Mouse (Mus musculus): ENCODE measurements around the gene Mkrn2. TPM values are rescaled to one million over a fixed set of nuclear protein-coding genes. Genes with fewer than 3 reads are reported as not detected.

Mkrn2 gene
- total RNA-seq, 1 experiment: 22.0 TPM

DNA sequence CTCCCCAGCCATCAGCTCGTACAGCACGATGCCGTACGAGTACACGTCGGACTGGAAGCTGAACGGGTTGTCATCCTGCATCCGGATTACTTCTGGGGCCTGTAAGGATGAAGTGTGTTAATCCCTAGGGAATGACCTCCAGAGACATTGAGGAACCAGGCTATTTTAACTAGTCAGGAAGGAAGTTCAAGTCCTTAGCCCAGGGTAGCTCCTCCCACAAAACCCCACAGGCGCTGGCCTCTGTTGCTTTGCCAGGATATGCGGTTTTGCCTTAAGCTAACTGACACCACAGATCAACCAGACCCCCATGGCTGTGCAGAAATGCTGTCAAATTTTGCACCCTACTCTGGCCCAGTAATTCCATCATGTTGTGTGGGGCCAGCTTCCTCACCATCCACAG lies 18.1 kb downstream of the Mkrn2 start:
- Histone ChIP-seq H3K36me3 (ENCODE audit: control insufficient read depth, insufficient read depth, low read length, poor library complexity, severe bottlenecking) (peaks cover 60% of the 10 kb centered on the region), H3K9me3 (ENCODE audit: control insufficient read depth, insufficient read depth, low read depth, low read length) (no peaks in the 10 kb centered on the region), H3K9ac (ENCODE audit: insufficient read depth, low read depth, low read length, poor library complexity, severe bottlenecking) (no peak overlapping the region; the same call in 1 of the 2 replicates), H3K4me3 (ENCODE audit: insufficient read depth in 1 of 2, low read depth in 1 of 2, low read length in 2 of 2, poor library complexity in 1 of 2, severe bottlenecking in 1 of 2) (no peak overlapping the region), H3K4me1 (ENCODE audit: control insufficient read depth in 2 of 2, insufficient read depth in 2 of 2, low read length in 2 of 2, poor library complexity in 1 of 2) (no peaks in the 10 kb centered on the region), H3K27ac (ENCODE audit: insufficient read depth, low read depth, low read length, poor library complexity, severe bottlenecking) (no peak overlapping the region)
- no peak for TF ChIP-seq ZNF384 (IDR thresholded peaks at IDR 0.05; ENCODE audit: low read depth, low read length)
- TF ChIP-seq ZC3H11A (IDR thresholded peaks at IDR 0.05; ENCODE audit: borderline replicate concordance, low read depth, low read length): no peak
- TF ChIP-seq HCFC1 (IDR thresholded peaks at IDR 0.05; ENCODE audit: borderline replicate concordance, insufficient read depth, low read length): no peak
- in situ Hi-C loops (cut with MboI; ENCODE audit: low sequenced_read_pairs in 2 of 2, unreplicated experiment in 2 of 2): no loop called here
- DNase-seq (ENCODE audit: low read depth, low spot score): no peak

DNA sequence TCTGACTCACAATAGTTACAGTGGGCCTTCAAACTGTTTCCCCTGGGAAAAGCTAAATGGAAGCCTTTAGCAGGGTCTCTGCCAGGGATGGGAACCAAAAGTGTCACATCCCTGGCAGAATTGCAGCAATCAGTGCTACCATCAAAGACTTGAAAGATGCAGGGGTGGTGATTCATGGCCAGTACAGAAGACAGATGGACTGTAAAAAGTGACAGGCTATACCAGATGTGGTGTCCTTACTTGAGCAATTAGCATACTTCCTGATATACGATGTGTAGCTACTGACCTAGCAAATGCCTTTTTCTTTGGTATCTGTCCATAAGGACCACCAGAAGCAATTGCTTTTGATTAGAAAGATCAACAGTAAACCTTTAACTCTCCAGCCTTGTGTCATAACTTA lies 19.2 kb downstream of the Mkrn2 start:
- H3K36me3 ChIP-seq (ENCODE audit: control insufficient read depth, insufficient read depth, low read length, poor library complexity, severe bottlenecking): peaks cover 65% of the 10 kb centered on the region
- H3K9me3 ChIP-seq (ENCODE audit: control insufficient read depth, insufficient read depth, low read depth, low read length): no peaks in the 10 kb centered on the region
- no peak overlapping the region for H3K27ac ChIP-seq (ENCODE audit: insufficient read depth, low read depth, low read length, poor library complexity, severe bottlenecking)
- no peaks in the 10 kb centered on the region for H3K4me1 ChIP-seq (ENCODE audit: control insufficient read depth in 2 of 2, insufficient read depth in 2 of 2, low read length in 2 of 2, poor library complexity in 1 of 2)
- in situ Hi-C loops (cut with MboI; ENCODE audit: low sequenced_read_pairs in 2 of 2, unreplicated experiment in 2 of 2): no loop called here
- TF ChIP-seq CHD2 (IDR thresholded peaks at IDR 0.05; ENCODE audit: low read depth, low read length): no peak
- TF ChIP-seq ZNF384 (IDR thresholded peaks at IDR 0.05; ENCODE audit: low read depth, low read length): no peak
- TF ChIP-seq HCFC1 (IDR thresholded peaks at IDR 0.05; ENCODE audit: borderline replicate concordance, insufficient read depth, low read length): no peak
- no peak for TF ChIP-seq ZC3H11A (IDR thresholded peaks at IDR 0.05; ENCODE audit: borderline replicate concordance, low read depth, low read length)
- no peak for TF ChIP-seq MAFK (IDR thresholded peaks at IDR 0.05; ENCODE audit: insufficient read depth, low read depth, low read length)
- no peak overlapping the region for H3K9ac ChIP-seq (ENCODE audit: insufficient read depth, low read depth, low read length, poor library complexity, severe bottlenecking)
- no peak overlapping the region for H3K4me3 ChIP-seq (ENCODE audit: insufficient read depth in 1 of 2, low read depth in 1 of 2, low read length in 2 of 2, poor library complexity in 1 of 2, severe bottlenecking in 1 of 2)
- no peak for DNase-seq (ENCODE audit: low read depth, low spot score)

DNA sequence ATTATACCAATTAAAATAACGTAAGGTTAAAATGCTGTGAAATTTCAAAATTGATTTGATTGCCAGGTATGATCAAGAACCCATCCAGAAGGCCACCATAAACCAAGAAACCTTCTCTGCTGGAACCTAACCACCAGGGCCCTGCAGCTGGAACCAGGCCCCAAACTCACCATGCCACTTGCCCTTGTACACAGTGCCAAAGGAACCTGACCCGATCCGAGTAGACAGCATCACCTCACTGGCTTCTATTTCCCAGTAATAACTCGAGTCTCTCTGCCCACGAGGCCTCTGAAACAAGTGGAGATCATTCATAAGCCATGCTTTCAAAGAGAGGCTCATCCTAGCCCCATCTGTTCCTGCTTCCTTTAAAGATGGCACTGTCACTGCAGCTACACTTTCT lies 24.4 kb downstream of the Mkrn2 start:
- DNase-seq (ENCODE audit: low read depth, low spot score): no peak
- Histone ChIP-seq H3K27ac (ENCODE audit: insufficient read depth, low read depth, low read length, poor library complexity, severe bottlenecking) (no peak overlapping the region), H3K9ac (ENCODE audit: insufficient read depth, low read depth, low read length, poor library complexity, severe bottlenecking) (no peak overlapping the region), H3K4me1 (ENCODE audit: control insufficient read depth in 2 of 2, insufficient read depth in 2 of 2, low read length in 2 of 2, poor library complexity in 1 of 2) (no peaks in the 10 kb centered on the region), H3K36me3 (ENCODE audit: control insufficient read depth, insufficient read depth, low read length, poor library complexity, severe bottlenecking) (peaks cover 33% of the 10 kb centered on the region), H3K4me3 (ENCODE audit: insufficient read depth in 1 of 2, low read depth in 1 of 2, low read length in 2 of 2, poor library complexity in 1 of 2, severe bottlenecking in 1 of 2) (no peak overlapping the region), H3K9me3 (ENCODE audit: control insufficient read depth, insufficient read depth, low read depth, low read length) (no peaks in the 10 kb centered on the region)
- in situ Hi-C loops (cut with MboI; ENCODE audit: low sequenced_read_pairs in 2 of 2, unreplicated experiment in 2 of 2): no loop called here
- TF ChIP-seq ZC3H11A (IDR thresholded peaks at IDR 0.05; ENCODE audit: borderline replicate concordance, low read depth, low read length): no peak
- no peak for TF ChIP-seq HCFC1 (IDR thresholded peaks at IDR 0.05; ENCODE audit: borderline replicate concordance, insufficient read depth, low read length)
- no peak for TF ChIP-seq ZNF384 (IDR thresholded peaks at IDR 0.05; ENCODE audit: low read depth, low read length)
- no peak for TF ChIP-seq MAFK (IDR thresholded peaks at IDR 0.05; ENCODE audit: insufficient read depth, low read depth, low read length)

DNA sequence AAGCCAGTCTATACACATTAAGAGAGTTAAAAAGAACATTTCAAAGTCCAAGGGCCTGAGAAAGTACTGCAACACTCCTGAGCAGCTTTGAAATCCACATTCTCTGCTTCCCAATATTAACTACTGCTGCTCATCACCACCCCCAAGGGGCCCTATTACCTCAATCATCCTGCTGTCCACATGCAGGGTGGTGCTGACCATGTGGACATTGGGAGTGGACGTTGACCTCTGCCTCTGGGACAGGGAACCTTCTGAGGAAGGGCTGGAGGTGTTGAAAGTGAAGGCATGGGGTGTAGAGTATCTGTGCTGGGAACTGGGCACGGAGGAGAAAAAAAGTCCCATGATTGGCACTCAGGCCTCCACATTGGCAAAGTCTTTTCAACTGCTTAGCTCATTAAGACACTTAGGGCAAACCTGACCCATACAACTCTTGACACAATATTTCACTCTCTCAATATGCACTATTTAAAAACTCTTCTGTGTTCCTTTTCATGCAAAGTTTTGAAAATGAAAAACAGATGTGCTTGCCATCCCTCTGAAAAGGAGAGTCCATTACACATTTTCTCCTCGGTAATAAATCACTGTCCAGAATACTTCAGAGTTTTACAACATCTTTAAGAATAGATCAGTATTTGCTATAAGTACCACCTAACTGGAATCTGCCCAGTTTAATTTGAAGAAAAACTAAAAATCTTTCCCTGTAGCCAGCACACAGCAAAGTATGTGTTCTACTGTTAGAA lies 29.5 kb downstream of the Mkrn2 start:
- DNase-seq (ENCODE audit: low read depth, low spot score): no peak
- peaks cover 20% of the 10 kb centered on the region for H3K36me3 ChIP-seq (ENCODE audit: control insufficient read depth, insufficient read depth, low read length, poor library complexity, severe bottlenecking)
- no peak overlapping the region for H3K4me3 ChIP-seq (ENCODE audit: insufficient read depth in 1 of 2, low read depth in 1 of 2, low read length in 2 of 2, poor library complexity in 1 of 2, severe bottlenecking in 1 of 2)
- H3K4me1 ChIP-seq (ENCODE audit: control insufficient read depth in 2 of 2, insufficient read depth in 2 of 2, low read length in 2 of 2, poor library complexity in 1 of 2): no peaks in the 10 kb centered on the region
- no peak for TF ChIP-seq ZC3H11A (IDR thresholded peaks at IDR 0.05; ENCODE audit: borderline replicate concordance, low read depth, low read length)
- no peak for TF ChIP-seq ZNF384 (IDR thresholded peaks at IDR 0.05; ENCODE audit: low read depth, low read length)
- no peak for TF ChIP-seq MAFK (IDR thresholded peaks at IDR 0.05; ENCODE audit: insufficient read depth, low read depth, low read length)
- TF ChIP-seq CHD2 (IDR thresholded peaks at IDR 0.05; ENCODE audit: low read depth, low read length): no peak
- no peak for TF ChIP-seq HCFC1 (IDR thresholded peaks at IDR 0.05; ENCODE audit: borderline replicate concordance, insufficient read depth, low read length)
- no peak overlapping the region for H3K9ac ChIP-seq (ENCODE audit: insufficient read depth, low read depth, low read length, poor library complexity, severe bottlenecking)
- in situ Hi-C loops (cut with MboI; ENCODE audit: low sequenced_read_pairs in 2 of 2, unreplicated experiment in 2 of 2): no loop called here
- H3K9me3 ChIP-seq (ENCODE audit: control insufficient read depth, insufficient read depth, low read depth, low read length): no peaks in the 10 kb centered on the region
- H3K27ac ChIP-seq (ENCODE audit: insufficient read depth, low read depth, low read length, poor library complexity, severe bottlenecking): no peak overlapping the region

DNA sequence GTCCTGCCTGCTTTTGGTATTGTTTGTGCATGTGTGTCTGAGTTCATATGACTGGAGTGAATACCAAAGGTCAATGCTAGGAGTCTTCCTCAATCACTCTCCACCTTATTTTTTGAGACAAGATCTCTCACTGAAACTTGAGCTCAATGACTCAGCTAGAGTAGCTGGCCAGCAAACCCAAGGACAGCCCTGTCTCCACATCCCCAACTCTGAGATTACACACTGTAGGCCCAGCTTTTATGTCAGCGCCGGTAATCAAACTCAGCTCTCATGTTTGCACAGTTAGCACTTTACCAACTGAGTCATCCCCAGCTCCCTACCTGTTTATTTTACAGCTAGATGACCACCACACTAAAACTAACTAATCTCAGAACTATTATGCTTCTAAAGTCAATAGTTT lies 32.3 kb downstream of the Mkrn2 start:
- peaks cover 18% of the 10 kb centered on the region for H3K36me3 ChIP-seq (ENCODE audit: control insufficient read depth, insufficient read depth, low read length, poor library complexity, severe bottlenecking)
- DNase-seq (ENCODE audit: low read depth, low spot score): no peak

More for the DNA sequence above, 32.3 kb downstream of the Mkrn2 start:
- Histone ChIP-seq H3K9me3 (ENCODE audit: control insufficient read depth, insufficient read depth, low read depth, low read length) (no peaks in the 10 kb centered on the region), H3K4me3 (ENCODE audit: insufficient read depth in 1 of 2, low read depth in 1 of 2, low read length in 2 of 2, poor library complexity in 1 of 2, severe bottlenecking in 1 of 2) (no peak overlapping the region), H3K27ac (ENCODE audit: insufficient read depth, low read depth, low read length, poor library complexity, severe bottlenecking) (no peak overlapping the region), H3K9ac (ENCODE audit: insufficient read depth, low read depth, low read length, poor library complexity, severe bottlenecking) (no peak overlapping the region), H3K4me1 (ENCODE audit: control insufficient read depth in 2 of 2, insufficient read depth in 2 of 2, low read length in 2 of 2, poor library complexity in 1 of 2) (no peaks in the 10 kb centered on the region)
- TF ChIP-seq CHD2 (IDR thresholded peaks at IDR 0.05; ENCODE audit: low read depth, low read length) (no peak), MAFK (IDR thresholded peaks at IDR 0.05; ENCODE audit: insufficient read depth, low read depth, low read length) (no peak), HCFC1 (IDR thresholded peaks at IDR 0.05; ENCODE audit: borderline replicate concordance, insufficient read depth, low read length) (no peak), ZNF384 (IDR thresholded peaks at IDR 0.05; ENCODE audit: low read depth, low read length) (no peak), ZC3H11A (IDR thresholded peaks at IDR 0.05; ENCODE audit: borderline replicate concordance, low read depth, low read length) (no peak)
- in situ Hi-C loops (cut with MboI; ENCODE audit: low sequenced_read_pairs in 2 of 2, unreplicated experiment in 2 of 2): no loop called here

All from ES-E14 (cell line).